Mouse (Mus musculus) olfactory bulb, adult 2 months (tissue): ENCODE data around the gene Ifnar1. TPM values are rescaled to one million over a fixed set of nuclear protein-coding genes. Genes with fewer than 3 reads are reported as not detected.
A peak's percentile ranks its signal among the peaks of the same experiment; 100 is the strongest.

Source experiments
- H3K27ac ChIP-seq: fragments of 200-500 bp; 2 replicates; pipeline ENCODE4 v1.5.1; 2012; ENCODE audit warnings: low read depth, low read length; ENCODE audit not compliant: insufficient read depth
- H3K4me1 ChIP-seq: fragments of 200-500 bp; 2 replicates; pipeline ENCODE4 v1.6.1; 2012; ENCODE audit warnings: low read length; ENCODE audit not compliant: control insufficient read depth, insufficient read depth
- H3K4me3 ChIP-seq: fragments of 200-500 bp; 2 replicates; pipeline ENCODE4 v1.5.1; 2012; ENCODE audit warnings: mild to moderate bottlenecking, low read depth, low read length, moderate library complexity; ENCODE audit not compliant: insufficient read depth
- CTCF ChIP-seq: fragments of 200-500 bp; IDR thresholded peaks from 2 replicates; pipeline ENCODE4 v1.5.1; 2012; ENCODE audit warnings: low read depth, mild to moderate bottlenecking, low read length, moderate library complexity; ENCODE audit not compliant: insufficient read depth
- POLR2A ChIP-seq: fragments of 200-500 bp; IDR thresholded peaks from 2 replicates; pipeline ENCODE4 v1.6.1; 2012; ENCODE audit warnings: mild to moderate bottlenecking, low read depth, low read length, moderate library complexity; ENCODE audit not compliant: insufficient read depth
- WGBS: fragments of 180-500 bp; shearing (Covaris S2); methylation state at CpG from one replicate; pipeline ENCODE4 v1.1.7; 2018; 5-methylcytosine and 5-hydroxymethylcytosine counted together
- polyA plus RNA-seq: library from polyadenylated mRNA; stranded (reverse); fragments of >200 nt; gene quantifications from 2 replicates; pipeline ENCODE4 v1.2.4, GENCODE M21; 2012; ENCODE audit warnings: low replicate concordance; ENCODE audit not compliant: missing spikeins, insufficient read depth, insufficient read length

The Ifnar1 gene
- polyA plus RNA-seq, 1 experiment = not detected

- no peak overlapping the region for H3K4me3 ChIP-seq
- 95% methylated on average over 12 of the region's 12 CpGs for WGBS
- no peak overlapping the region for H3K27ac ChIP-seq
- TF ChIP-seq CTCF (no peak), POLR2A (no peak)
- no peaks in the 10 kb centered on the region for H3K4me1 ChIP-seq
Measured at GRCm38 (mm10) chr16:91506396-91506795, 21.4 kb downstream of the Ifnar1 start.

- Histone ChIP-seq H3K4me1 (no peaks in the 10 kb centered on the region), H3K4me3 (no peak overlapping the region), H3K27ac (no peak overlapping the region)
- 39% methylated on average over 7 of the region's 7 CpGs for WGBS
- TF ChIP-seq CTCF = peak; percentile 30; the same call in 1 of the 2 replicates
- no peak for TF ChIP-seq POLR2A
Measured at GRCm38 (mm10) chr16:91512161-91512787, 27.2 kb downstream of the Ifnar1 start.

GRCm38 (mm10) chr16:91513099-91513498, 28.1 kb downstream of the Ifnar1 start:
- 95% methylated on average over 6 of the region's 6 CpGs for WGBS
- Histone ChIP-seq H3K4me1 (no peaks in the 10 kb centered on the region), H3K27ac (no peak overlapping the region), H3K4me3 (no peak overlapping the region)
- TF ChIP-seq CTCF (no peak), POLR2A (no peak)

DNA sequence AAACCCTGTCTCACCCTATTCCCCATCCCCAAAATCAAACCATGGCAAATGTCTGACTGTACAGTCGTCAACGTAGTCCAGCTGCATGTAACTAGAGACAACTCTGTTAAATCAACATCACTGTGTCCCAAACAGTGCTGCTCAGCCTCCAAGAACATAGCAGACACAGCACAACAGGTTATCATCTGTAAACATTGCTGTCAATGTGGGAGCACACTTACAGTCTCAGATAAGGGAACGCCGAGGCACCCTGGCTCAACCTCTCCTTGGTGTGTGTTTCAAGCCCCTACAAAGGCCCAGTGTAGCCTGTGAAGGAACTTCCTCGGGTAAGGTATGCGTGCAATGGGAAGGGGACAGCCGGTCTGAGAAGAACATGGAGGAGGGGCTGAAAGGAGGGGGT, 32.0 kb downstream of the Ifnar1 start:
- Histone ChIP-seq H3K4me1 (no peaks in the 10 kb centered on the region), H3K27ac (no peak overlapping the region), H3K4me3 (no peak overlapping the region)
- 87% methylated on average over 7 of the region's 7 CpGs for WGBS
- TF ChIP-seq CTCF (no peak), POLR2A (no peak)

- H3K4me1 ChIP-seq = no peaks in the 10 kb centered on the region
- TF ChIP-seq CTCF (no peak), POLR2A (no peak)
- 85% methylated on average over 5 of the region's 5 CpGs for WGBS
- H3K27ac ChIP-seq = no peak overlapping the region
- no peak overlapping the region for H3K4me3 ChIP-seq
Measured at GRCm38 (mm10) chr16:91522040-91522439, 37.0 kb downstream of the Ifnar1 start.

GRCm38 (mm10) chr16:91522479-91523309, 37.7 kb downstream of the Ifnar1 start:
- TF ChIP-seq POLR2A (no peak), CTCF (no peak)
- WGBS = 79% methylated on average over 18 of the region's 18 CpGs
- no peak overlapping the region for H3K27ac ChIP-seq
- H3K4me1 ChIP-seq = no peaks in the 10 kb centered on the region
- no peak overlapping the region for H3K4me3 ChIP-seq

- 91% methylated on average over 5 of the region's 5 CpGs for WGBS
- no peaks in the 10 kb centered on the region for H3K4me1 ChIP-seq
- TF ChIP-seq POLR2A (no peak), CTCF (no peak)
- no peak overlapping the region for H3K4me3 ChIP-seq
- no peak overlapping the region for H3K27ac ChIP-seq
Measured at GRCm38 (mm10) chr16:91524206-91524605, 39.2 kb downstream of the Ifnar1 start.

- TF ChIP-seq POLR2A (no peak), CTCF (no peak)
- Histone ChIP-seq H3K4me3 (no peak overlapping the region), H3K27ac (no peak overlapping the region), H3K4me1 (no peaks in the 10 kb centered on the region)
- WGBS = 96% methylated on average over 6 of the region's 6 CpGs
Measured at GRCm38 (mm10) chr16:91526274-91526673, 41.2 kb downstream of the Ifnar1 start.

DNA sequence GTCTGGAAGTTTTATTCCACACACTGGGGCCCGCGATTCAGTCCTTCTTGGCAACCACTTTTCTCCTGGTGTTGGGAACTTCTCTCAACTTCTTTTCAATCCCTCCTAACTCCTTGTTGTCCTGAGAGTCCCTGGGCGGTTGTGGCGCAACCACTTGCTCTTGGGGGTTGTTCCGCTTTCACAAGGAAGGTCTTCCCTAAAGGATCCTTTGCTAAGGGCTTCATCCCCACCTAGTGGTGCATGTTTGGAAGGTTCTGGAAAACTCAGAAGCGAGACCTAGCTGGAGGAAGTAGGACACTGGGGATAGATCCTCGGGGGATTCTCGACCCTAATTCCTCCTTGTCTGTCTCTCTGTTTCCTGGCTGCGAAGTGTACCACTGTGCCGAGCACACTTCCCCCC, 42.0 kb downstream of the Ifnar1 start:
- no peak for TF ChIP-seq POLR2A
- TF ChIP-seq CTCF = no peak
- no peaks in the 10 kb centered on the region for H3K4me1 ChIP-seq
- no peak overlapping the region for H3K4me3 ChIP-seq
- no peak overlapping the region for H3K27ac ChIP-seq
- WGBS = 73% methylated on average over 10 of the region's 10 CpGs
